Mouse (Mus musculus) lung, embryonic 14.5 days (tissue): ENCODE results near the gene Dixdc1. TPM values are rescaled to one million over a fixed set of nuclear protein-coding genes. Genes with fewer than 3 reads are reported as not detected.
A peak's percentile ranks its signal among the peaks of the same experiment; 100 is the strongest.

Experiments
- ATAC-seq: fragments of 200-750 bp; cut with Nextera tagmentation; 2 replicates; pipeline ENCODE4 v1.8.0; 2017; ENCODE audit warnings: mild to moderate bottlenecking, moderate TSS enrichment, moderate library complexity; ENCODE audit not compliant: insufficient read depth
- DNase-seq: peaks from one replicate; pipeline ENCODE4 v3.0.0-alpha.2; 2015
- H3K27ac ChIP-seq: fragments of 300-500 bp; sonication (generic); 2 replicates; pipeline ENCODE4 v1.5.1; 2014; ENCODE audit warnings: low read depth, mild to moderate bottlenecking, moderate library complexity
- H3K27me3 ChIP-seq: fragments of 300-500 bp; sonication (generic); 2 replicates; pipeline ENCODE4 v1.6.1; 2014; ENCODE audit warnings: low read length, control low read depth; ENCODE audit not compliant: insufficient read depth
- H3K36me3 ChIP-seq: fragments of 300-500 bp; sonication (generic); 2 replicates; pipeline ENCODE4 v1.6.1; 2014; ENCODE audit warnings: control low read depth; ENCODE audit not compliant: insufficient read depth
- H3K4me1 ChIP-seq: fragments of 300-500 bp; sonication (generic); 2 replicates; pipeline ENCODE4 v1.6.1; 2014; ENCODE audit warnings: antibody characterized with exemption, control low read depth; ENCODE audit not compliant: insufficient read depth
- H3K4me2 ChIP-seq: fragments of 300-500 bp; sonication (generic); 2 replicates; pipeline ENCODE4 v1.6.1; 2014; ENCODE audit warnings: mild to moderate bottlenecking
- H3K4me3 ChIP-seq: fragments of 300-500 bp; sonication (generic); 2 replicates; pipeline ENCODE4 v1.5.1; 2014; ENCODE audit warnings: low read depth, low read length
- H3K9ac ChIP-seq: fragments of 300-500 bp; sonication (generic); 2 replicates; pipeline ENCODE4 v1.6.1; 2014
- H3K9me3 ChIP-seq: fragments of 300-500 bp; sonication (generic); 2 replicates; pipeline ENCODE4 v1.6.1; 2016; ENCODE audit warnings: low read depth, low read length, control low read depth
- CTCF ChIP-seq: IDR thresholded peaks from 2 replicates; pipeline ENCODE4 v1.5.1; 2016; ENCODE audit warnings: antibody characterized with exemption, low read depth
- WGBS: fragments of 180-500 bp; shearing (Covaris S2); extraction: QIAGEN DNeasy Blood & Tissue Kit; methylation state at CpG from one replicate; pipeline ENCODE4 v1.1.7; 2014; 5-methylcytosine and 5-hydroxymethylcytosine counted together
- polyA plus RNA-seq: library from polyadenylated mRNA; unstranded; fragments of >200 nt; fragmentation: Nextera tagmentation; extraction: Ambion mirVana; gene quantifications from 2 replicates; pipeline ENCODE4 v1.2.1, GENCODE M21; 2014

Gene Dixdc1
- polyA plus RNA-seq, 1 experiment from 2014 or later, result 11.6 TPM

DNA sequence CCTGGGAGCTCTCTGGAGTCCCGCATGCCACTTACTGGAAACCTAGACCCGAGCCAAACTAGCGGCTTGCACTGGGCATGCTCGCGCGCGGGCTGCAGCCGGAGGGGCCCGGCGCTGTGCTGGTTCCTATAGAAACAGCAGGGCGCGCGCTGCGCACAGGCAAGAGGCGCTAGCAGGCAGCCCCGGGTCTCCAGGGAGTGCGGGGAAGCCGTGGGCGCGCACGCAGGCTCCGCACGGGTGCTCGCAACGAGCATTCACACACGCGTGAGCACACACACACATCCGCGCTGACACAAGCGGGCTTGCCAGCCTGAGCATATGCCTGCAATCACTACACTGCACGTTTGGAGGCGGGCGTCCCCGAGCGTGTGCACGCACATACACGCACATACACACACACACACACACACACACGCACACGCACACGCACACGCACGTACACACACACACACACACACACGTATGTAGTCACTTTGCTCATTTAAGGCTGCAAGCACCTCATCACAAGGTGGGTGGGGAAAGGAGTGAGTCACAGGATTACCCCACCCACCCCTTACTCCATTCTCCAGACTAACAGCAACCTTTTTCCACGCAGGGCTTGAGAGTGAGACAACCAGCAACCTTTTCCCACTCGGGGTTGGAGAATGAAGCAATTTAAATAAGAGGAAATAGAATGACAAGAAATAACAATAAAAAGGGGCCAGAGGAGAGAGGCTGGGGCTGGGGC lies 11.2 kb downstream of the Dixdc1 start:
- DNase-seq (peak; percentile 93), ATAC-seq (peak; percentile 91)
- H3K36me3 ChIP-seq, result no peaks in the 10 kb centered on the region
- H3K9me3 ChIP-seq, result no peaks in the 10 kb centered on the region
- WGBS, result under 1% methylated on average over 45 of the region's 45 CpGs
- H3K9ac ChIP-seq, result peak overlapping the region; percentile 73
- H3K4me2 ChIP-seq, result peak overlapping the region; percentile 91
- TF ChIP-seq CTCF, result peak; percentile 13; the same call in 1 of the 2 replicates
- H3K4me1 ChIP-seq, result peaks cover 14% of the 10 kb centered on the region; the same call in 1 of the 2 replicates
- peak overlapping the region; percentile 58 for H3K4me3 ChIP-seq
- H3K27ac ChIP-seq, result peak overlapping the region; percentile 9; the same call in 1 of the 2 replicates
- no peaks in the 10 kb centered on the region for H3K27me3 ChIP-seq

DNA sequence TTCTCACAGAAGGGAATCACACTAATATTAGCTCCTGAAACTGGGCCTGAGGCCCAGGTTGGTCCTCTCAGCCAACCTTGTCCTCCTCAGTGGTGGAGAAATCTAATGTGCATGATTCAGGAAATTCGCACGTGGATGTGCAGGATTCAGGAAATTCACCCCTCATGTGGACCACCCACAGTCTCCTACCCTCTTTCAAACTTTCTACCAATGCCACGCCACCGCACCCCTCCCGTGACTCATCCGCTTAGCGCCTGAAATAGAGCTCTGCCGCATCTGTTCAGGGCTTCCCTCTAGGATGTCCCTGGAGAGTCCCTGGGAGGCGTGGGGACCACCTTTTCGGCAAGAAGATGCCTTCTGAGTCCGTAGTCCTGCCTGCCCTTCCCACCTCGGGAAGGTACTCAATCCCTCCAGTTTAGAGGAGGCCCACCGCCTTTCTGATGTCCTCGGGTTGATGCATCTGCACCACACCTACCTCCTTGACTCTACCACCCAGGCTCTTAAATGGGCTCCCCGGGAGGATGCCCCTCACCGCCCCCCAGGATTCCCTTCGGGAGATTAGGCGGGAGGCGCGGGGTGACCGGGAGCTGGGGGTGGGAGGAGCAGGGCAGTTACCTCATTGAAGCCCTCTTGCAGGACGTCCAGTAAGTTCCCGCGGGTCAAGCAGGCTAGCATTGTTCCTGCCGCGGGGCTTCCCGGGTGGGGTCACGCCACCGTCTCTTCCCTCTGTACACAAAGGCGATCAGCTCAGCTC lies 12.0 kb downstream of the Dixdc1 start:
- peak overlapping the region; percentile 9; the same call in 1 of the 2 replicates for H3K27ac ChIP-seq
- H3K4me3 ChIP-seq, result peak overlapping the region; percentile 58
- 3% methylated on average over 30 of the region's 30 CpGs for WGBS
- peaks cover 20% of the 10 kb centered on the region for H3K4me1 ChIP-seq
- DNase-seq (peak; percentile 59), ATAC-seq (peak; percentile 5; the same call in 1 of the 2 replicates)
- no peaks in the 10 kb centered on the region for H3K36me3 ChIP-seq
- H3K9me3 ChIP-seq, result no peaks in the 10 kb centered on the region
- H3K9ac ChIP-seq, result peak overlapping the region; percentile 73
- no peaks in the 10 kb centered on the region for H3K27me3 ChIP-seq
- TF ChIP-seq CTCF, result no peak
- peak overlapping the region; percentile 91 for H3K4me2 ChIP-seq

DNA sequence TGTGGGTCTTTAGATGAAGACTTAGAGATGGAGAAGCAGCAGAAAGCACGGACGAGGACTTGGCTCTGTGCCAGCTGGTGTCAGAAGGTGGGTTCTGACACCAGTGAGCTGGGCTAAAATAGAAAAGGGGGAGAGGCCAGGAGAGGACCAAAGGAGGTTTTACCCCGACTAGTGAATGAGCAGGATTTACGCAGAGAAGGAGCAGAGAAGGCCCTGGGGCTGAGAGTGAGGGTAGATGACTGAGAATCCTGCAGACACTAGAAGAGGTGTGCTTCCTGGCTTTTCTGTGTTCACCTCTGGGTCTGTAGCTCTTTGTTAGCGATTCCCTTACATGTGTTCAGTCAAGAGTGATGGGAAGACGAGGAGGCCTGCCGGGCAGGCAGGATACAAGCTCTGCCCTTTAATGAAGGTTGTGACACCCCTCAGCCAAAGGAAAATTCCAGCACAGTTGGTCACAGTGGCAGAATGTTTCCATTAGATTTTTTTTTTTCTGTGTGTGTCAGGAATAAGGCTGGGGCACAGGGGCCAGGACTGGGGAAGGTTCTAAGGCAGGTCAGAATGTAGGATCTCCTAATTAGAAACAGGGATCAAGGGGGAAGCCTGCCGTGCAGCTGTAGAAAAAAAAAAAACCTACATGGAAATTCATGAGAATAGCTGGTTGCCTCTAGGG lies 13.3 kb downstream of the Dixdc1 start:
- H3K27me3 ChIP-seq, result no peaks in the 10 kb centered on the region
- 55% methylated on average over 8 of the region's 8 CpGs for WGBS
- H3K4me1 ChIP-seq, result peaks cover 29% of the 10 kb centered on the region
- no peak overlapping the region for H3K27ac ChIP-seq
- no peaks in the 10 kb centered on the region for H3K9me3 ChIP-seq
- H3K36me3 ChIP-seq, result no peaks in the 10 kb centered on the region
- peak; percentile 36 for DNase-seq
- no peak overlapping the region for H3K4me3 ChIP-seq
- ATAC-seq, result no peak
- H3K4me2 ChIP-seq, result peak overlapping the region; percentile 91
- TF ChIP-seq CTCF, result no peak
- no peak overlapping the region for H3K9ac ChIP-seq

DNA sequence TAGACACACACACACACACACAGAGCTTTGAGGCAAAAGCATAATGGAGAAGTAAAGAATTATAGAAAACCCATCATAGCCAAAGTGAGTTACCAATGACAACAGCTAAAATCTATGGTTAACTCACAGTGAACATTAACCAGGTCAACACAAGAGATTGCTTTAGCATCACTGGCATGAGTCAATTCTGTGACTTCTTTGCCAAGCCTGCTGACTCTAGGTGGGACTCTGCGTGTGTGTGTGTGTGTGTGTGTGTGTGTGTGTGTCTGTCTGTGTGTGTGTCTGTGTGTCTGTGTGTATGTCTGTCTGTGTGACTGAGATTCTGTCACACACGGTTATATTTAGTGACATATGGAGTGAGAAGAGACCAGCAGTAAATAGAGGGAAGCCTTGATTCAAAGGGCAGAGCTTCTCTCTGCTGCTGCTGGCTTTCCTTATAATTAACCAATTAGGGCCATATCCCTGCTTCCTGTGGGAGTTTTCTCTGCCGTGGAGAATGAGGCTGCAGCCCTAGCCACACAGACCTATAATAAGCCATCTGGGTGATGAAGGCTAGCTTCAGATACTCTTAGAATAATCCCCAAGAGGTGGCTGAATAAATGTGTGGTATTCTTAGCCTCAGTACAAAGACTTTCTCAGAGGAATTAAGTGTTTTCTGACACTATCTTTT lies 14.5 kb downstream of the Dixdc1 start:
- Histone ChIP-seq H3K36me3 (no peaks in the 10 kb centered on the region), H3K4me1 (peaks cover 29% of the 10 kb centered on the region), H3K9ac (no peak overlapping the region), H3K9me3 (no peaks in the 10 kb centered on the region), H3K4me2 (no peak overlapping the region; the same call in 1 of the 2 replicates), H3K4me3 (no peak overlapping the region), H3K27ac (no peak overlapping the region), H3K27me3 (no peaks in the 10 kb centered on the region)
- ATAC-seq (no peak), DNase-seq (no peak)
- TF ChIP-seq CTCF, result no peak
- WGBS, result 36% methylated on average over 3 of the region's 3 CpGs

DNA sequence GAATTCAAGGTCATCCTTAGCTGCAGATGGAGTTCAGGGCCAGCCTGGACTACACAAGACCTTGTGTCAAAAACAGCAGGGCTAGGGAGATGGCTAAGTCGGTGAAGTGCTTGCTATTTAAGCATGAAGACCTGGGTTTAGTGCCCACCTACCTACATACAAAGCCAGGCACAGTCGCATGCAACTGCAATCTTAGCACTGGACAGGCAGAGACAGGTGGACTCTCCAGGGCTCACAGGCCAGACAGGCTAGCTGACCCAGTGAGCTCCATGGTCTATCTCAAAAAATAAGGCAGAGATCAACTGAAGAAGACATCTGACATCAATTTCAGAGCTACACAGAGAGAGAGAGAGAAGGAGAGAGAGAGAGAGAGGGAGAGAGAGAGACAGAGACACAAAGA lies 15.2 kb downstream of the Dixdc1 start:
- H3K4me1 ChIP-seq, result peaks cover 29% of the 10 kb centered on the region
- H3K4me2 ChIP-seq, result no peak overlapping the region
- H3K4me3 ChIP-seq, result no peak overlapping the region
- no peak for TF ChIP-seq CTCF
- ATAC-seq, result no peak
- H3K27me3 ChIP-seq, result no peaks in the 10 kb centered on the region
- DNase-seq, result no peak
- 69% methylated on average over 2 of the region's 2 CpGs for WGBS
- no peaks in the 10 kb centered on the region for H3K9me3 ChIP-seq
- no peak overlapping the region for H3K9ac ChIP-seq
- no peak overlapping the region for H3K27ac ChIP-seq
- no peaks in the 10 kb centered on the region for H3K36me3 ChIP-seq

DNA sequence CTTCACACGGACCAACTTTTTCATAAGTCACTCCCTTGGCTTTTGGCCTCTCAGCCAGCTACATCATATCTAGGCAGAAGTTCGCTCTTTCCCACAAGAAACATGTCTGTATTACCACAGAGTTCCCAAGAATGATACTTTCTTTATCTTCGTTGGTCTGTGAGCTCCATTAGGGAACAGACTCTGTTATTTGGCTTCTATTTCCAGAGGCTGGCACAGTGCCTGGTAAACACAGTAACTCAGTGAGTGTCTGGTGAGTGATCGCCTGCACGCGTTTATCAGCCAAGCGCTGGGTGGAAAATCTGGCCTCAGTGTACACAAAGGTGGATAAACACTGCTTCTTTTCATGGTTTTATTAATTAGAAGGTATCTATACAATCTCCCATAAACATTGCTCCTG lies 15.9 kb downstream of the Dixdc1 start:
- no peak overlapping the region for H3K4me3 ChIP-seq
- peak overlapping the region; percentile 78 for H3K27ac ChIP-seq
- H3K9me3 ChIP-seq, result no peaks in the 10 kb centered on the region
- no peaks in the 10 kb centered on the region for H3K36me3 ChIP-seq
- peaks cover 28% of the 10 kb centered on the region for H3K4me1 ChIP-seq
- no peaks in the 10 kb centered on the region for H3K27me3 ChIP-seq
- DNase-seq (peak; percentile 97), ATAC-seq (peak; percentile 74)
- no peak overlapping the region for H3K9ac ChIP-seq
- WGBS, result 19% methylated on average over 7 of the region's 7 CpGs
- TF ChIP-seq CTCF, result no peak
- H3K4me2 ChIP-seq, result peak overlapping the region; percentile 51
